Mouse (Mus musculus): ENCODE data around the gene Cdc14b. TPM values are rescaled to one million over a fixed set of nuclear protein-coding genes. Genes with fewer than 3 reads are reported as not detected.
A peak's percentile ranks its signal among the peaks of the same experiment; 100 is the strongest.

Gene Cdc14b
- total and polyA plus RNA-seq, 2 experiments from 2014 or later, result 1.2 to 4.6 TPM

- DNase-seq (ENCODE audit: low spot score) (no peak), ATAC-seq (ENCODE audit: low FRiP score) (no peak)
- no peaks in the 10 kb centered on the region for H3K4me1 ChIP-seq (ENCODE audit: insufficient read depth, low read length)
- no peaks in the 10 kb centered on the region for H3K36me3 ChIP-seq (ENCODE audit: insufficient read depth, low read length)
- no peak for TF ChIP-seq CTCF (IDR thresholded peaks at IDR 0.05)
- H3K27ac ChIP-seq (ENCODE audit: low read depth, low read length), result no peak overlapping the region
- H3K9ac ChIP-seq (replicated peaks; ENCODE audit: low read length, poor library complexity, severe bottlenecking), result no peak overlapping the region
- 98% methylated on average over 5 of the region's 5 CpGs for WGBS
- H3K4me2 ChIP-seq (ENCODE audit: low read depth, low read length, poor library complexity, severe bottlenecking), result no peak overlapping the region
- no peak overlapping the region for H3K4me3 ChIP-seq (ENCODE audit: low read depth, low read length)
- H3K27me3 ChIP-seq (ENCODE audit: insufficient read depth, low read length), result no peaks in the 10 kb centered on the region
- no peaks in the 10 kb centered on the region for H3K9me3 ChIP-seq (ENCODE audit: low read length)
These were observed 60.2 kb downstream of the Cdc14b start for GRCm38 (mm10) chr13:64214891-64215290.

- WGBS, result 93% methylated on average over 5 of the region's 5 CpGs
- no peaks in the 10 kb centered on the region for H3K27me3 ChIP-seq (ENCODE audit: insufficient read depth, low read length)
- no peak for ATAC-seq (ENCODE audit: low FRiP score)
- H3K4me2 ChIP-seq (ENCODE audit: low read depth, low read length, poor library complexity, severe bottlenecking), result no peak overlapping the region
- no peak overlapping the region for H3K9ac ChIP-seq (replicated peaks; ENCODE audit: low read length, poor library complexity, severe bottlenecking)
- DNase-seq (ENCODE audit: low spot score), result no peak
- no peak overlapping the region for H3K27ac ChIP-seq (ENCODE audit: low read depth, low read length)
- H3K4me1 ChIP-seq (ENCODE audit: insufficient read depth, low read length), result no peaks in the 10 kb centered on the region
- H3K9me3 ChIP-seq (ENCODE audit: low read length), result no peaks in the 10 kb centered on the region
- H3K36me3 ChIP-seq (ENCODE audit: insufficient read depth, low read length), result no peaks in the 10 kb centered on the region
- no peak overlapping the region for H3K4me3 ChIP-seq (ENCODE audit: low read depth, low read length)
- no peak for TF ChIP-seq CTCF (IDR thresholded peaks at IDR 0.05)
These were observed 63.0 kb downstream of the Cdc14b start for GRCm38 (mm10) chr13:64211995-64212603.

GRCm38 (mm10) chr13:64208146-64208545 lies 66.9 kb downstream of the Cdc14b start:
- Histone ChIP-seq H3K9me3 (ENCODE audit: low read length) (no peaks in the 10 kb centered on the region), H3K36me3 (ENCODE audit: insufficient read depth, low read length) (no peaks in the 10 kb centered on the region), H3K9ac (replicated peaks; ENCODE audit: low read length, poor library complexity, severe bottlenecking) (no peak overlapping the region), H3K4me2 (ENCODE audit: low read depth, low read length, poor library complexity, severe bottlenecking) (no peak overlapping the region), H3K4me1 (ENCODE audit: insufficient read depth, low read length) (no peaks in the 10 kb centered on the region), H3K4me3 (ENCODE audit: low read depth, low read length) (no peak overlapping the region), H3K27me3 (ENCODE audit: insufficient read depth, low read length) (no peaks in the 10 kb centered on the region), H3K27ac (ENCODE audit: low read depth, low read length) (no peak overlapping the region)
- DNase-seq (ENCODE audit: low spot score), result no peak
- no peak for ATAC-seq (ENCODE audit: low FRiP score)
- 88% methylated on average over 6 of the region's 6 CpGs for WGBS
- no peak for TF ChIP-seq CTCF (IDR thresholded peaks at IDR 0.05)

GRCm38 (mm10) chr13:64205186-64205585 lies 69.9 kb downstream of the Cdc14b start:
- no peak overlapping the region for H3K27ac ChIP-seq (ENCODE audit: low read depth, low read length)
- no peak overlapping the region for H3K4me3 ChIP-seq (ENCODE audit: low read depth, low read length)
- H3K27me3 ChIP-seq (ENCODE audit: insufficient read depth, low read length), result no peaks in the 10 kb centered on the region
- no peaks in the 10 kb centered on the region for H3K36me3 ChIP-seq (ENCODE audit: insufficient read depth, low read length)
- 62% methylated on average over 2 of the region's 2 CpGs for WGBS
- H3K9ac ChIP-seq (replicated peaks; ENCODE audit: low read length, poor library complexity, severe bottlenecking), result no peak overlapping the region
- no peak for ATAC-seq (ENCODE audit: low FRiP score)
- peak; percentile 51 for DNase-seq (ENCODE audit: low spot score)
- no peaks in the 10 kb centered on the region for H3K4me1 ChIP-seq (ENCODE audit: insufficient read depth, low read length)
- TF ChIP-seq CTCF (IDR thresholded peaks at IDR 0.05), result peak; percentile 43
- H3K9me3 ChIP-seq (ENCODE audit: low read length), result no peaks in the 10 kb centered on the region
- H3K4me2 ChIP-seq (ENCODE audit: low read depth, low read length, poor library complexity, severe bottlenecking), result no peak overlapping the region

GRCm38 (mm10) chr13:64204726-64205125 lies 70.4 kb downstream of the Cdc14b start:
- ATAC-seq (ENCODE audit: low FRiP score) (no peak), DNase-seq (ENCODE audit: low spot score) (no peak)
- Histone ChIP-seq H3K9ac (replicated peaks; ENCODE audit: low read length, poor library complexity, severe bottlenecking) (no peak overlapping the region), H3K27ac (ENCODE audit: low read depth, low read length) (no peak overlapping the region), H3K27me3 (ENCODE audit: insufficient read depth, low read length) (no peaks in the 10 kb centered on the region), H3K4me3 (ENCODE audit: low read depth, low read length) (no peak overlapping the region), H3K36me3 (ENCODE audit: insufficient read depth, low read length) (no peaks in the 10 kb centered on the region), H3K4me1 (ENCODE audit: insufficient read depth, low read length) (no peaks in the 10 kb centered on the region), H3K9me3 (ENCODE audit: low read length) (no peaks in the 10 kb centered on the region), H3K4me2 (ENCODE audit: low read depth, low read length, poor library complexity, severe bottlenecking) (no peak overlapping the region)
- peak; percentile 41 for TF ChIP-seq CTCF (IDR thresholded peaks at IDR 0.05)
- 72% methylated on average over 2 of the region's 2 CpGs for WGBS

- H3K27me3 ChIP-seq (ENCODE audit: insufficient read depth, low read length), result no peaks in the 10 kb centered on the region
- no peak for TF ChIP-seq CTCF (IDR thresholded peaks at IDR 0.05)
- H3K9ac ChIP-seq (replicated peaks; ENCODE audit: low read length, poor library complexity, severe bottlenecking), result no peak overlapping the region
- H3K4me3 ChIP-seq (ENCODE audit: low read depth, low read length), result no peak overlapping the region
- no peak overlapping the region for H3K4me2 ChIP-seq (ENCODE audit: low read depth, low read length, poor library complexity, severe bottlenecking)
- DNase-seq (ENCODE audit: low spot score) (no peak), ATAC-seq (ENCODE audit: low FRiP score) (no peak)
- no peaks in the 10 kb centered on the region for H3K9me3 ChIP-seq (ENCODE audit: low read length)
- 99% methylated on average over 4 of the region's 4 CpGs for WGBS
- H3K27ac ChIP-seq (ENCODE audit: low read depth, low read length), result no peak overlapping the region
- no peaks in the 10 kb centered on the region for H3K4me1 ChIP-seq (ENCODE audit: insufficient read depth, low read length)
- H3K36me3 ChIP-seq (ENCODE audit: insufficient read depth, low read length), result no peaks in the 10 kb centered on the region
These were observed 74.2 kb downstream of the Cdc14b start for GRCm38 (mm10) chr13:64200911-64201310.

Measured in midbrain, postnatal 0 days (tissue).